Mouse (Mus musculus) frontal cortex, postnatal 25 days (tissue): ENCODE measurements around the gene Rhbdl1.

Experiments
- DNase-seq, 2 experiments: peaks; one replicate each; pipeline ENCODE4 v3.0.0; 2022; ENCODE audit warnings: low spot score in 2 of 2

The Rhbdl1 gene

DNA sequence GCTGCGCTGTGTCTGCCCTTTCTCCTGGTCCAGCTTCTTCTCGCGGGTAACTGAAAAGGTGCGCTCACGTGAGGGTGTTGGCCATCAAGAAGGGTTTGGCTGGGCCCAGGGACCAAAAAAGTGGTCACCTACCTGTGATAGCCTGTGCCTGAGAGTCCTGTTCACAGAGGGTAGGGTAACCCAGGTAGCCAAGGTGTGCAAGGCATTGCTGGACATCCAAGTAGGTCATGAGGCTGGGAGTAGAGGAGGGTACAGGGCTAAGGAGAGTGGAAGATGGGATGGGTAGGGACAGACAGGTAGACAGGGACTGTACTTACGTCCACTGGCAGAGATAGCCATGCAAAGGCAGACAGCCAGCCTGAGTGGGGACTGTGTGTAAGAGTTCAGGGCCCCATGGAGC lies 3.4 kb upstream of the Rhbdl1 start:
- no peak for DNase-seq

DNA sequence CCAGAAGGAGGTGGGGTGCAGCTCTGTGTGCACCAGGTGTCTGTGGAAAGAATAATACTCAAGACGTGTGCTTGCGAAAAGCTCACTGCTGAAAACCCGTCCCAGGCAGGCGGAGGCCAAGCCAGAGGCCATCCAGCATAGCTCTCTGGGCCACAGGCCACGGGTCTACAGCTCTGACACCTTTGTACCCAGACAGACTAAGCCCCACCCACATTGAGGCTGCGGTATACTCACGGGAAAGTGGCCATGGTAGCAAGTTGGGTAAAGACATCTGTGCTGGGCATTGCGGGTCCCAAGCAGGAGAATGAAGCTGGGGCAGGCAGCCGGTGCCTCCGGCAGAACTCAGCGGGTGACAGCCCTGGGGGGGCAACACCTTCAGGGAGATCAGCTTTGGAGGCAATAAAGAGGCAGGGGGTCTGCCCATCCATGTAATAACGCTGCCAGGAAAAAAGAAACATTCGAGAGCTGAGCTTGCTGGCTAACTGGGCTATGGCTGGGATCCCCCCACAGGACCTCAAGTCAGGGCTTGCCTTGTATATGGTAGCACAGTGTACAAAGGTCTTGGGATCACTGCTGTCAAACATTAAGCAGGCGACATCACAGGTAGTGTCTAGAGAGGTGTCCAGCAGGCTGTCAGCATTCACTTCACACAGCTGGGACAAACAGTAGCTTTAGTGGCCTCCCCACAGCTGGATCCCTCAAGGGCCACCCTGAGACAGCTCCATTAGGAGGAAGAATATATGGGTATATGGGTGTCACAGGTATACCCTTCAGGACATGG lies 2.5 kb upstream of the Rhbdl1 start:
- DNase-seq = no peak

GRCm38 (mm10) chr17:25838904-25839303 lies 1.8 kb upstream of the Rhbdl1 start:
- DNase-seq = no peak

DNA sequence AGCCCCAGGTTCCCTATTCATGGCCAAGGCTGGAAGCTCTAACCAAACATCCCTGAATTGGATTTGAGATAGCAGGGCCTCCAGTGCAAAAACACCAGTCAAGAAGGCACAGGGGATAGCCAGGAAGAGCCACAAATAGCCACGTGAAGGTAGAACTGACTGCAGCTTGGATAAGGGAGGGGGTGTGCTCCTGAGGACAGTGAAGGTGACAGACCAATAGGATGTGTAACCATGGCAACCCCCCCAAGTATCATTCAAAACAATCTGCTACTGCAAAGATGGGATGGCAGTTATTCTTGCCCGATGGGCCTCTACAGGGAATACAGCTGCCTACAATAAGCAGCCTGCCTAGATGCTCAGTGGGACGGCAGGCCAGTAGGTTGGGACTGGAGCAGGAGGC lies 438 bp upstream of the Rhbdl1 start:
- no peak for DNase-seq

GRCm38 (mm10) chr17:25836397-25837075 lies 559 bp downstream of the Rhbdl1 start:
- no peak for DNase-seq

DNA sequence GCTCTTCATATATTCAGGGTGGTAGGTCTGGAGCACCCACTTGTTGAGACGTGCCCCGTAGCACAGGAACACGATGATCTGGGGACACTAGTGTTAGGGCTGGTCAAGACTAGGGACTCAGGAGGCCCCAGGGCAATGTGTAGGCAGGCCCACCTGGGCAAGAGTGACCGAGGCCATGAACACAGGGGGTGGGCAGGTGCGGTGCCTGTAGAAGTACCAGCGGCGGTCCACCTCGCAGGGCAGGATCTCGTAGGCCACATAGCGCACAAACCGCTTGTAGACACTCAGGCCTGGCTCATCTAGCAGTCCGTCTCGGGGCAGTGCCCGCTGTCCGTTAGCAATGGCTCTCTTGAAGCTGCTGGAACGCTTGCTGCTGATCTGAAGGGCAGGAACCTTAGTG lies 1.3 kb downstream of the Rhbdl1 start:
- no peak for DNase-seq

- DNase-seq = no peak
Measured at GRCm38 (mm10) chr17:25835301-25835700, 1.8 kb downstream of the Rhbdl1 start.

- no peak for DNase-seq
Measured at GRCm38 (mm10) chr17:25834595-25835222, 2.4 kb downstream of the Rhbdl1 start.

DNA sequence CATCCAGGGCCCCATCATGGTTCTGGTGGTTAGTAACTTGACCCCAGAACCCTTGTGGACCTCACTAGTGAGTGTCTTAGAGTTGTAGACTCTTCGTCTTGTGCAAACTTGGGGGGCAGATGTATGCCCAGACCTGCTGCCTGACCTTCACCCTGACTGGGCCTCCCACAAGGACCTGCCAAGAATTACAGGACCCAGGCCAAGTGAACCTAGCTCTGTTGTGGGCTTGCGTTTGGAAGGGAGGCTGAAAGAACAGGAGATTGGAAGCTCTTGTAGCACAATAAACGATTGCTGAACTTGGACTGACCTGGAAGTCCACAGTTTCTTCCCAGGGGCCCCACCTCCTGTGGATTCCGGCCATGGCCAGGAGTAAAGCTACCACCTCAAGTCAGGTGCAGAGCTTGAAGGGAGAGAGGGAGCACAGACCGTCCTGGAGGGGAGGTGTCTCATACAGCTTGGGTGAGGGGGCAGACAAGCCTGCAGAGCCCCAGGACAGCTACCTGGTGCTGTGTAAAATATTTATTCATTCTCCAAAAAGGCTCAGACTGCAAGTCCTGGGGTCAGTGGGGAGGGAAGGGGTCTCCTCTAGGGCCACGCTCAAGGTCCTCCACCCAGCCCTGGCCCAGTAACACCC lies 3.0 kb downstream of the Rhbdl1 start:
- no peak for DNase-seq

- DNase-seq = peak in 1 of 2 experiments; percentile 77
Measured at GRCm38 (mm10) chr17:25833291-25833663, 3.8 kb downstream of the Rhbdl1 start, which contains the start of gene Stub1. Gene Stub1 (minus strand): TSS chr17:25833404.

GRCm38 (mm10) chr17:25832436-25833290 lies 4.4 kb downstream of the Rhbdl1 start:
- peak; percentile 95 to 96 for DNase-seq

DNA sequence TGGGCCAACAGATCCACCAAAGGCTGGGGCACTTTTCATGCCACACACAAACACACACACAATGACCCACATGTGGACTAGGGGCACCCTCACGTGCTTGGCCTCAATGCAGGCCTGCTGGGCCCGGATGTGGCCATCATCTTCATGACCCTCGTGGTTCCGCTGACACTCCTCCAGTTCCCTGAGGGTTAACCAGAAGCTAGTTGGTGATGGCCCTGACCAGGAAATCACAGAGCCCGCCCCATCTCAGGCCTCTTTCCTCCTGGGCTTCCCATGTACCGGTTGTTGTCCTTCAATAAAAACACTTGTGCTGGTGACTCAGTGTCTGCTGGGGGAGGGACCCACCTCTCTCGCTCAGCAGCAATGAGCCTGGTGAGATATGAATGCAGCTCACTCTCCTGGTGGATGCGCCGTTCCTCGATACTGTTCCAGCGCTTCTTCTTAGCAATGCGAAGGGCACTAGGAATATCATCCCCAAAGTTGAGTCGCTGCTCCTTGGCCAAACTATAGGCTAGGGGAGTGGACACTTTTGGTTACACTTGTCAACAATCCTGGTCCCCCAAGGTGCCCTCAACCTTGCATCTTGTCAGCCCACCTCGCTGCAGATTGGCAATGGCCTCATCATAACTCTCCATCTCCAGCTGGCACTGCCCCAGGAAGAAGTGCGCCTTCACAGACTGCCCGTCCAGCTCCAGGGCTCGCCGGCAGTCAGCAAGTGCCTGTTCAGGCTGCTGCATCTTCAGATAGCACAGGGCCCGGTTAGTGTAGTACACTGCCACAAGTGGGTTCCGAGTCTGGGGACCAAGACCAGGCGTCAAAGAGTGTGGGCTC lies 5.4 kb downstream of the Rhbdl1 start:
- no peak for DNase-seq

- DNase-seq = no peak
Measured at GRCm38 (mm10) chr17:25830806-25831431, 6.2 kb downstream of the Rhbdl1 start.

GRCm38 (mm10) chr17:25830200-25830753 lies 6.8 kb downstream of the Rhbdl1 start:
- DNase-seq = no peak

GRCm38 (mm10) chr17:25829558-25830017 lies 7.5 kb downstream of the Rhbdl1 start:
- no peak for DNase-seq

GRCm38 (mm10) chr17:25828712-25829557 lies 8.2 kb downstream of the Rhbdl1 start, which contains the start of gene Jmjd8:
Gene Jmjd8 (plus strand): TSS chr17:25828867.
- DNase-seq = peak; percentile 73 to 75

DNA sequence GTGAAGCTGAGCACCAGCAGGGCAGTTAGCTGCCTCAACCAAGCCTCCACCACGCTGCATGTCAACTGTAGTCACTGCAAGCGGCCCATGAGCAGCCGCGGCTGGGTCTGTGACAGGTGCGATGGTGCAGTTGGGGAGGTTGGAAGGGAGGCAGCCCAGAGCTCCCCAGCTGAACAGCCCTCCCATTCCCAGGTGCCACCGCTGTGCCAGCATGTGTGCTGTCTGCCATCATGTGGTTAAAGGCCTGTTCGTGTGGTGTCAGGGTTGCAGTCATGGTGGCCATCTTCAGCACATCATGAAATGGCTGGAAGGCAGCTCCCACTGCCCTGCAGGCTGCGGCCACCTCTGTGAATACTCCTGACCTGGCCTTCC lies 8.9 kb downstream of the Rhbdl1 start:
- no peak for DNase-seq

GRCm38 (mm10) chr17:25827546-25828222 lies 9.4 kb downstream of the Rhbdl1 start:
- no peak for DNase-seq
